Mouse (Mus musculus) R1 (cell line): ENCODE results near the gene Sipa1.

Source experiments
- DNase-seq: peaks from one replicate; pipeline ENCODE4 v3.0.0-alpha.2; 2018; ENCODE audit warnings: low read depth, low spot score

The Sipa1 gene

DNA sequence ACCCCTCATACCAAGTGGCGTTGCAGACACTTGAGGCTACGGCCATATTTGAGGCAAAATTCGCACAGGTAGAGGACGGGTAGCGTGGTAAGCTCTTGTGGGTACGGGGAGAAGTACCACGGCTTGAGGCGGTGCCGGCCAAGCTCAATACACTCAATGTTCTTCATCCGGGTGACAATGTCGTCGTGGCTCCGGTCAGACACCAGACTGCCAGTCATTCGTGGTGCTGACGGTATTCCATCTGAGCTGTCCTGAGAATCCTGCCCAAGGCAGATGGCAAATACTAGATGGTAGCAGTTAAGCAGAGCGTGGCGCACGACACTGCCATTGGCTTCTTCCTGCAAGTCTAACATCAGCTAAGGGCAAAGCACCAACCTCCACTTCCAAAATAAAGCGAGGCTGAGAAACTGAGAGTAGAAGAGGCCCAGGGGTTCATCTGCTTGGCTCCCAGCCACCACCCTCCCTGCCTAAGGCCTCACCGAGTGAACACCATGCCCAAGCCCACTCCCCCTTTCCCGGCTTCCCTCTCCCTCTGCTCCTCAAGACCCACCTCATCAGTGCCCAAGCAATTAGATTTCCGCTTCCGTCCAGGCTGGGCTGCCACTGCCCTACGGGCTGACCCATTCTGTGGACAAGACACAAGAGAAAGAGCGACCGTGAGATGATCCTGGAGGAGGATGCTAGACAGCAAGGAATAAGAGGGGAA, 55.6 kb downstream of the Sipa1 start:
- DNase-seq = no peak

DNA sequence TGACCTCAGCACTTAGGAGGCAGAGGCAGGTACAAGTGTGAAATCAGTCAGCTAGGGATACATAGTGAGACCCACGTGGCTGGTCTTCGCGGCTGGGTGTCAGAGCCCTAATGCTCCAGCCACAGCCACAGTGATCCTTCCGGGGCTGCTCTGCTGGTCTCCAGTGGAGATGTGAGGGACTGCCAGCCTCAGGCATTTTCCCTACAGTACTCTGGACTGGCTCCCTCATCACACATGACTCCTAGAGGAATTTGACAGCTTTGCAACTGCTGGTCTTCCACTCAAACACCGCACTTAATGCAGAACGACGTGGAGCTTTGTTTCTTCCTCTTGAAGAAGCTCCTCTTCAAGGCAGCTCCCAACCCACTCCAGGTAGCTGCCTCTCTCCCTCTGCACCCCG, 57.3 kb downstream of the Sipa1 start:
- DNase-seq = peak; percentile 60

- DNase-seq = no peak
Measured at GRCm38 (mm10) chr19:5605126-5605525, 58.4 kb downstream of the Sipa1 start.

DNA sequence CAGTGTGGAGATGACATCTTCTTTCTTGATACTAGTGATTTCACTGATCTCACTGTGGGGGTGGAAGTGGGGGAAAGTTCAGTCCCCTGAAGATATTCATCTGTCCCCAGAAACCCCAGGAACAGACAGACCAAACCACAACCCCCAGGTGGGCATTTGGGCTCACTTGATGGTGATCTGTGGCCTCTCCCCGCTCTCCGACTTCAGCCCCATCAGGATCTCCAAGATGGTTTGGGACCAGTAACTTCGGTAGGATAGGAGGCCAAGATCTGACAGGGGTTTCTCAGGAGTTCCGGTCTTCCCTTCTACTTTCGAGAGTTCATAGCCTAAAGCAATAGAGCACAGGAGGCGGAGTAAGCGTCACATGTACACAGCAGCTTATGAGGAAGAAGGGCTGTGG, 59.8 kb downstream of the Sipa1 start:
- no peak for DNase-seq

DNA sequence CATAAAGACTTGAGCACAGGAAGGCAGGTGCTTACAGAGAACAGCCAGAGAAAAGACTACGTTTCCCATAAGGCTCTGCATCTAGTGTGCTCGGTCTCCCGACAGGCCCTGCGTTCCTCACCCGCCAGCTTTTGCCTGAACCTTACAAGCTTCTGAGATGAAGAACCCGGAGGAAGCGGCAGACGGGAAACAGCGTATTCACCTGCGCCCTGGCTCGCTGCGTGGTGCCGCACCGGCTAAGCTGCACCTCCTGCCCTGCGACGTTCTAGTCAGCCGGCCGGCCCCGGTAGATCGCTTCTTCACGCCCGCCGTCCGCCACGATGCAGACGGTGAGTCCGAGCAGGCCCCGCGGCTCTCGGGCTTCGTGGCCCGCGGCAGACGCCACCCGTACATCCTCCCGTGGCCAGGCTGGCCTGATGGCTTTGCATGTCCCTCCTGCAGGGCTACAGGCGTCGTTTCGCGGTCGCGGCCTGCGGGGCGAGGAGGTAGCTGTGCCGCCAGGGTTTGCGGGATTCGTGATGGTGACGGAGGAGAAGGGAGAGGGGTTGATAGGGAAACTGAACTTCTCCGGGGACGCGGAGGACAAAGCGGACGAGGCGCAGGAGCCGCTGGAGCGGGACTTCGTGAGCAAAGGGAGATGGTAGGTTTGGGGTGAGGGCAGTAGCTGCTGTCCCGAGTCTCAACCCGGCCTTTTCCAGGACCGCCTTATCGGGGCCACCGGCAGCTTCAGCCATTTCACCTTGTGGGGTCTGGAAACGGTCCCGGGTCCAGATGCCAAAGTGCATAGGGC, 61.6 kb downstream of the Sipa1 start, which contains the start of gene Rnaseh2c:
Rnaseh2c (plus strand) TSS at position 122 of the 790 bp plus-strand sequence.
- DNase-seq = peak; percentile 94
